In genomic region chr5:30105668-30106300, GRCm38 (mm10) we compare ENCODE assay signal across 8 mouse cellular contexts. TPM values are rescaled to one million over a fixed set of nuclear protein-coding genes. Genes with fewer than 3 reads are reported as not detected.
DNase-seq lines count a peak whose midpoint lies in the region; ATAC-seq and TF ChIP-seq lines count a peak whose summit lies in the region.

3110082J24Rik (minus strand) TSS chr5:30106086.

- H3K4me3 ChIP-seq in hindbrain, embryonic 15.5 days: peak within 1 kb of the TSS; percentile 65
- no peak within 1 kb of the TSS for H3K4me3 ChIP-seq in myocyte

- H3K9me3 ChIP-seq in hindbrain, embryonic 15.5 days: no peaks in the 10 kb centered on the region

- H3ac ChIP-seq in myocyte (ENCODE audit: control insufficient read depth, insufficient read length): peak within 1 kb of the TSS; percentile 25

- no peaks in the 10 kb centered on the region for H3K79me2 ChIP-seq in myocyte (ENCODE audit: control insufficient read depth, insufficient read depth)

- H3K27ac ChIP-seq in hindbrain, embryonic 15.5 days (replicated peaks): peak within 1 kb of the TSS; percentile 82

- peak within 1 kb of the TSS; percentile 98 for H3K4me2 ChIP-seq in hindbrain, embryonic 15.5 days
- H3K4me2 ChIP-seq in myocyte (ENCODE audit: low read depth): peak within 1 kb of the TSS; percentile 62

- peak within 1 kb of the TSS; percentile 73 for H3K9ac ChIP-seq in hindbrain, embryonic 15.5 days

- peaks cover 55% of the 10 kb centered on the region for H3K4me1 ChIP-seq in hindbrain, embryonic 15.5 days (replicated peaks)

- intact Hi-C loops in heart, postnatal 25 days (cut with DNase I): no loop called here

- 0% methylated on average over 29 of the region's 29 CpGs for WGBS in hindbrain, embryonic 15.5 days

- peak; percentile 47; the same call in 1 of the 2 replicates for ATAC-seq in hindbrain, embryonic 15.5 days (ENCODE audit: low FRiP score, low read depth)

- TF ChIP-seq POLR2A in myocyte (IDR thresholded peaks at IDR 0.05; ENCODE audit: insufficient read length, low read depth): no peak

- peak; percentile 88 for DNase-seq in heart, adult 11 months
- DNase-seq in heart, postnatal 25 days (ENCODE audit: low spot score): no peak
- peak; percentile 81 to 82 for DNase-seq in right cerebral cortex, postnatal 10 days (ENCODE audit: low spot score in 2 of 2)
- no peak for DNase-seq in right cerebral cortex, postnatal 25 days
- DNase-seq in thymus, adult 18-20 months: no peak
- no peak for DNase-seq in cerebellum, adult 9-10 months

- no peaks in the 10 kb centered on the region for H3K27me3 ChIP-seq in hindbrain, embryonic 15.5 days
- H3K27me3 ChIP-seq in myocyte (ENCODE audit: control insufficient read depth, insufficient read depth, insufficient read length): peaks cover 38% of the 10 kb centered on the region

- no peaks in the 10 kb centered on the region for H3K36me3 ChIP-seq in hindbrain, embryonic 15.5 days
- H3K36me3 ChIP-seq in myocyte (ENCODE audit: control insufficient read depth, insufficient read depth): no peaks in the 10 kb centered on the region

TF ChIP-seq in myocyte, 11 proteins besides CTCF, POLR2A, EP300 and RAD21:
- TF ChIP-seq TCF3 (IDR thresholded peaks at IDR 0.05; ENCODE audit: insufficient read length, low read depth) (no peak), E2F4 (IDR thresholded peaks at IDR 0.05; ENCODE audit: insufficient read depth) (no peak), REST (IDR thresholded peaks at IDR 0.05; ENCODE audit: insufficient read depth, insufficient read length) (no peak), POLR2AphosphoS2 (IDR thresholded peaks at IDR 0.05; ENCODE audit: insufficient read length, low read depth) (no peak), MYOD1 (IDR thresholded peaks at IDR 0.05; ENCODE audit: control insufficient read depth in 1 of 3, insufficient read length in 2 of 3, low read depth in 2 of 3) (no peak), CEBPB (IDR thresholded peaks at IDR 0.05; ENCODE audit: insufficient read depth, poor library complexity, severe bottlenecking) (no peak), MAX (IDR thresholded peaks at IDR 0.05; ENCODE audit: low read depth) (no peak), TCF12 (IDR thresholded peaks at IDR 0.05; ENCODE audit: insufficient read depth, poor library complexity, severe bottlenecking) (no peak), MYOG (IDR thresholded peaks at IDR 0.05; ENCODE audit: control insufficient read depth in 1 of 3, insufficient read depth in 1 of 3, insufficient read length in 2 of 3, low read depth in 2 of 3) (no peak), SRF (IDR thresholded peaks at IDR 0.05; ENCODE audit: control insufficient read depth, insufficient read length, low read depth) (no peak)

RNA-seq across cellular contexts. Expression of gene 3110082J24Rik, which starts in this region (rescaled TPM):
- total RNA-seq in heart, postnatal 25 days (2021): not detected
- 3.2 and 5.3 TPM in 2 replicates for polyA plus RNA-seq in hindbrain, embryonic 15.5 days (2015; fragmentation: Nextera tagmentation; extraction: Ambion mirVana)
- polyA plus RNA-seq in myocyte (2012; fragmentation: generic; extraction: Trizol): 0.08 TPM

Comparison
In these comparisons a context has a peak if more than half of its experiments do, and no peak if none do; other contexts are left out.
1. DNase-seq: peak in heart, adult 11 months (single experiment) and right cerebral cortex, postnatal 10 days (2 of 2); none in heart, postnatal 25 days (single experiment), right cerebral cortex, postnatal 25 days (single experiment), thymus, adult 18-20 months (0 of 2) and cerebellum, adult 9-10 months (single experiment).